Mouse (Mus musculus) lung, embryonic 15.5 days (tissue): ENCODE results near the gene Gm37240. TPM values are rescaled to one million over a fixed set of nuclear protein-coding genes. Genes with fewer than 3 reads are reported as not detected.

Experiments used
- ATAC-seq: fragments of 200-750 bp; cut with Nextera tagmentation; 2 replicates; pipeline ENCODE4 v1.8.0; 2017; ENCODE audit warnings: moderate number of reproducible peaks, borderline replicate concordance; ENCODE audit not compliant: low FRiP score, low TSS enrichment; ENCODE audit errors: extremely low read depth
- H3K27ac ChIP-seq: fragments of 300-500 bp; sonication (generic); 2 replicates; pipeline ENCODE4 v1.5.1; 2015; ENCODE audit warnings: moderate library complexity, mild to moderate bottlenecking, inconsistent platforms
- H3K27me3 ChIP-seq: fragments of 300-500 bp; sonication (generic); 2 replicates; pipeline ENCODE4 v1.6.1; 2015; ENCODE audit warnings: inconsistent platforms
- H3K36me3 ChIP-seq: fragments of 300-500 bp; sonication (generic); 2 replicates; pipeline ENCODE4 v1.6.1; 2015; ENCODE audit warnings: inconsistent platforms
- H3K4me1 ChIP-seq: fragments of 300-500 bp; sonication (generic); 2 replicates; pipeline ENCODE4 v1.6.1; 2015; ENCODE audit warnings: inconsistent platforms
- H3K4me2 ChIP-seq: fragments of 300-500 bp; sonication (generic); 2 replicates; pipeline ENCODE4 v1.6.1; 2015; ENCODE audit warnings: inconsistent platforms, mild to moderate bottlenecking, moderate library complexity
- H3K4me3 ChIP-seq: fragments of 300-500 bp; sonication (generic); 2 replicates; pipeline ENCODE4 v1.5.1; 2015; ENCODE audit warnings: mild to moderate bottlenecking, inconsistent platforms
- H3K9ac ChIP-seq: fragments of 300-500 bp; sonication (generic); 2 replicates; pipeline ENCODE4 v1.6.1; 2015; ENCODE audit warnings: inconsistent platforms
- H3K9me3 ChIP-seq: fragments of 300-500 bp; sonication (generic); 2 replicates; pipeline ENCODE4 v1.6.1; 2016; ENCODE audit warnings: inconsistent platforms
- WGBS: fragments of 180-500 bp; shearing (Covaris S2); methylation state at CpG from one replicate; pipeline ENCODE4 v1.1.7; 2015; 5-methylcytosine and 5-hydroxymethylcytosine counted together
- polyA plus RNA-seq: library from polyadenylated mRNA; unstranded; fragments of >200 nt; fragmentation: Nextera tagmentation; extraction: Ambion mirVana; gene quantifications from 2 replicates; pipeline ENCODE4 v1.2.1, GENCODE M21; 2015

Gm37240 gene
- polyA plus RNA-seq, 1 experiment from 2014 or later = 8.8 TPM

- H3K36me3 ChIP-seq = peaks cover 1% of the 10 kb centered on the region; the same call in 1 of the 2 replicates
- H3K9me3 ChIP-seq = no peaks in the 10 kb centered on the region
- H3K4me2 ChIP-seq = no peak overlapping the region
- H3K27ac ChIP-seq = no peak overlapping the region
- H3K4me1 ChIP-seq = no peaks in the 10 kb centered on the region
- H3K4me3 ChIP-seq = no peak overlapping the region
- H3K9ac ChIP-seq = no peak overlapping the region
- 21% methylated on average over 4 of the region's 4 CpGs for WGBS
- no peaks in the 10 kb centered on the region for H3K27me3 ChIP-seq
- ATAC-seq = no peak
These were observed 904.6 kb downstream of the Gm37240 start for GRCm38 (mm10) chr3:84982688-84983087.

GRCm38 (mm10) chr3:84980158-84980557 is 907.2 kb downstream of the Gm37240 start:
- H3K4me2 ChIP-seq = no peak overlapping the region
- H3K4me1 ChIP-seq = no peaks in the 10 kb centered on the region
- no peak for ATAC-seq
- 95% methylated on average over 2 of the region's 2 CpGs for WGBS
- no peaks in the 10 kb centered on the region for H3K9me3 ChIP-seq
- H3K27ac ChIP-seq = no peak overlapping the region
- H3K9ac ChIP-seq = no peak overlapping the region
- H3K4me3 ChIP-seq = no peak overlapping the region
- no peaks in the 10 kb centered on the region for H3K27me3 ChIP-seq
- peaks cover 3% of the 10 kb centered on the region; the same call in 1 of the 2 replicates for H3K36me3 ChIP-seq

- WGBS = 85% methylated on average over 11 of the region's 11 CpGs
- H3K27ac ChIP-seq = no peak overlapping the region
- H3K27me3 ChIP-seq = no peaks in the 10 kb centered on the region
- no peak overlapping the region for H3K9ac ChIP-seq
- no peak overlapping the region for H3K4me2 ChIP-seq
- H3K9me3 ChIP-seq = no peaks in the 10 kb centered on the region
- no peaks in the 10 kb centered on the region for H3K4me1 ChIP-seq
- H3K4me3 ChIP-seq = no peak overlapping the region
- peaks cover 5% of the 10 kb centered on the region; the same call in 1 of the 2 replicates for H3K36me3 ChIP-seq
- ATAC-seq = no peak
These were observed 908.6 kb downstream of the Gm37240 start for GRCm38 (mm10) chr3:84978676-84979075.

- peaks cover 16% of the 10 kb centered on the region; the same call in 1 of the 2 replicates for H3K36me3 ChIP-seq
- no peak overlapping the region for H3K4me2 ChIP-seq
- H3K27ac ChIP-seq = no peak overlapping the region
- no peaks in the 10 kb centered on the region for H3K9me3 ChIP-seq
- ATAC-seq = no peak
- H3K27me3 ChIP-seq = no peaks in the 10 kb centered on the region
- H3K9ac ChIP-seq = no peak overlapping the region
- no peaks in the 10 kb centered on the region for H3K4me1 ChIP-seq
- WGBS = 93% methylated on average over 9 of the region's 9 CpGs
- no peak overlapping the region for H3K4me3 ChIP-seq
These were observed 913.1 kb downstream of the Gm37240 start for GRCm38 (mm10) chr3:84974193-84974592.

- no peaks in the 10 kb centered on the region for H3K9me3 ChIP-seq
- no peak overlapping the region for H3K4me3 ChIP-seq
- no peaks in the 10 kb centered on the region for H3K4me1 ChIP-seq
- peaks cover 21% of the 10 kb centered on the region; the same call in 1 of the 2 replicates for H3K36me3 ChIP-seq
- H3K4me2 ChIP-seq = no peak overlapping the region
- WGBS = 89% methylated on average over 2 of the region's 2 CpGs
- H3K27ac ChIP-seq = no peak overlapping the region
- no peaks in the 10 kb centered on the region for H3K27me3 ChIP-seq
- no peak overlapping the region for H3K9ac ChIP-seq
- ATAC-seq = no peak
These were observed 914.4 kb downstream of the Gm37240 start for GRCm38 (mm10) chr3:84972881-84973280.

- no peak overlapping the region for H3K4me3 ChIP-seq
- H3K4me2 ChIP-seq = no peak overlapping the region
- H3K27ac ChIP-seq = no peak overlapping the region
- H3K9me3 ChIP-seq = no peaks in the 10 kb centered on the region
- WGBS = 82% methylated on average over 5 of the region's 5 CpGs
- no peaks in the 10 kb centered on the region for H3K4me1 ChIP-seq
- no peak for ATAC-seq
- no peak overlapping the region for H3K9ac ChIP-seq
- peaks cover 18% of the 10 kb centered on the region; the same call in 1 of the 2 replicates for H3K36me3 ChIP-seq
- H3K27me3 ChIP-seq = no peaks in the 10 kb centered on the region
These were observed 915.8 kb downstream of the Gm37240 start for GRCm38 (mm10) chr3:84971561-84971960.

GRCm38 (mm10) chr3:84967364-84967763 is 920.0 kb downstream of the Gm37240 start:
- Histone ChIP-seq H3K4me3 (no peak overlapping the region), H3K36me3 (peaks cover 9% of the 10 kb centered on the region; the same call in 1 of the 2 replicates), H3K27me3 (no peaks in the 10 kb centered on the region), H3K9ac (no peak overlapping the region), H3K4me1 (no peaks in the 10 kb centered on the region), H3K4me2 (no peak overlapping the region), H3K27ac (no peak overlapping the region), H3K9me3 (no peaks in the 10 kb centered on the region)
- 87% methylated on average over 4 of the region's 4 CpGs for WGBS
- no peak for ATAC-seq

GRCm38 (mm10) chr3:84965156-84965555 is 922.2 kb downstream of the Gm37240 start:
- 89% methylated on average over 5 of the region's 5 CpGs for WGBS
- Histone ChIP-seq H3K27me3 (no peaks in the 10 kb centered on the region), H3K9me3 (no peaks in the 10 kb centered on the region), H3K4me3 (no peak overlapping the region), H3K27ac (no peak overlapping the region), H3K4me1 (no peaks in the 10 kb centered on the region), H3K9ac (no peak overlapping the region), H3K36me3 (peaks cover 6% of the 10 kb centered on the region; the same call in 1 of the 2 replicates), H3K4me2 (no peak overlapping the region)
- ATAC-seq = no peak

GRCm38 (mm10) chr3:84955857-84956256 is 931.5 kb downstream of the Gm37240 start:
- ATAC-seq = no peak
- 78% methylated on average over 4 of the region's 4 CpGs for WGBS
- Histone ChIP-seq H3K4me3 (no peak overlapping the region), H3K36me3 (peaks cover 7% of the 10 kb centered on the region; the same call in 1 of the 2 replicates), H3K27ac (no peak overlapping the region), H3K4me1 (no peaks in the 10 kb centered on the region; the same call in 1 of the 2 replicates), H3K9ac (no peak overlapping the region), H3K4me2 (no peak overlapping the region), H3K27me3 (no peaks in the 10 kb centered on the region), H3K9me3 (no peaks in the 10 kb centered on the region)

GRCm38 (mm10) chr3:84955011-84955775 is 932.1 kb downstream of the Gm37240 start:
- no peak overlapping the region for H3K9ac ChIP-seq
- H3K27ac ChIP-seq = no peak overlapping the region
- H3K36me3 ChIP-seq = peaks cover 7% of the 10 kb centered on the region; the same call in 1 of the 2 replicates
- H3K4me3 ChIP-seq = no peak overlapping the region
- 89% methylated on average over 8 of the region's 8 CpGs for whole genome bisulfite sequencing
- ATAC-seq = no peak
- no peak overlapping the region for H3K4me2 ChIP-seq
- no peaks in the 10 kb centered on the region for H3K27me3 ChIP-seq
- no peaks in the 10 kb centered on the region for H3K9me3 ChIP-seq
- no peaks in the 10 kb centered on the region; the same call in 1 of the 2 replicates for H3K4me1 ChIP-seq

- no peaks in the 10 kb centered on the region; the same call in 1 of the 2 replicates for H3K4me1 ChIP-seq
- ATAC-seq = peak; percentile 19; the same call in 1 of the 2 replicates
- H3K9ac ChIP-seq = peak overlapping the region; percentile 31
- H3K4me3 ChIP-seq = peak overlapping the region; percentile 42
- H3K36me3 ChIP-seq = no peaks in the 10 kb centered on the region
- H3K27ac ChIP-seq = peak overlapping the region; percentile 70
- WGBS = 39% methylated on average over 7 of the region's 7 CpGs
- no peaks in the 10 kb centered on the region for H3K9me3 ChIP-seq
- peak overlapping the region; percentile 69 for H3K4me2 ChIP-seq
- H3K27me3 ChIP-seq = no peaks in the 10 kb centered on the region
These were observed 934.6 kb downstream of the Gm37240 start for GRCm38 (mm10) chr3:84952585-84953187.

- H3K4me1 ChIP-seq = no peaks in the 10 kb centered on the region; the same call in 1 of the 2 replicates
- H3K9me3 ChIP-seq = no peaks in the 10 kb centered on the region
- 5% methylated on average over 13 of the region's 13 CpGs for WGBS
- H3K9ac ChIP-seq = peak overlapping the region; percentile 31
- peak; percentile 99 for ATAC-seq
- peak overlapping the region; percentile 42 for H3K4me3 ChIP-seq
- peak overlapping the region; percentile 70 for H3K27ac ChIP-seq
- peak overlapping the region; percentile 69 for H3K4me2 ChIP-seq
- H3K36me3 ChIP-seq = no peaks in the 10 kb centered on the region
- H3K27me3 ChIP-seq = no peaks in the 10 kb centered on the region
These were observed 935.2 kb downstream of the Gm37240 start for GRCm38 (mm10) chr3:84952135-84952534.
